Mouse (Mus musculus) erythroblast, embryonic 14.5 days (primary cell): ENCODE measurements around the gene Gm48551.

ENCODE experiments used
- GATA1 ChIP-seq: IDR thresholded peaks from 2 replicates; pipeline ENCODE4 v1.6.1; 2012; ENCODE audit warnings: low read length, inconsistent platforms, mixed read lengths
- TAL1 ChIP-seq: IDR thresholded peaks from 3 replicates; pipeline ENCODE4 v1.6.1; 2012; ENCODE audit warnings: low read length, inconsistent platforms, mixed read lengths

GRCm38 (mm10) chr10:81375322-81375721 lies 8.9 kb upstream of the Gm48551 start:
- TF ChIP-seq TAL1 (no peak), GATA1 (no peak)
